Mouse (Mus musculus) fat pad, adult 2 months (tissue): ENCODE data around the gene Trappc2.
A peak's percentile ranks its signal among the peaks of the same experiment; 100 is the strongest.

Experiments
- DNase-seq: peaks from one replicate; pipeline ENCODE4 v3.0.0-alpha.2; 2011; ENCODE audit warnings: low read depth, low spot score; ENCODE audit errors: extremely low read depth

The Trappc2 gene

DNA sequence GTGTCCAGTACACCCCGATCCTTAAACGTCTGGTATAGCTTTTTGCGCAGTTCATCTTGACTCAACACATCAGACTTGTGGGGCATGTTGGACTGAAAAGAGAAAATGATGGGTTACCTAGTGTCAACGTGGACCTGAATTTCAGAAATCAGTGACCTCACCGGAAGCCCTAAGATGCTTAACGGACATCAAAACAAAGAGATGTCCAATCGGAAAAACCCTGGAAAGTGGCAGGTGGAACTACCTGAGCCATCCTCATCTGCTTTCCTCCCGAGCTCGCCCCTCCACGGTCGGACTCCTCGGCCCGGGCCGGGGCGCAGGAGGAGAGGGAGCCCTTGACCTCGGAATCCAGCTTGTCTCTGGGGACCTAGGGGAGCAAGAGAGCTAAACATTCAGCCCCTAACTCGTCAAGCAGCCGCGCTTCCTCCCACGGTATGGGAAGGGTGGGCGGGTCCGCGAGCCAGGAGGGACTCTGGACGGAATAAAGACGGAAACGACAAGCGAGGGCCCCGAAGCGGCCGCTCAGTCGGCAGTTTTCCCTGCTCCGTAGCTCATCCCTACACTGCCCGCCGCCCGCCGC is at the start of gene Trappc2:
Trappc2 (plus strand) TSS at position 539 of the 580 bp plus-strand sequence.
- DNase-seq: no peak

DNA sequence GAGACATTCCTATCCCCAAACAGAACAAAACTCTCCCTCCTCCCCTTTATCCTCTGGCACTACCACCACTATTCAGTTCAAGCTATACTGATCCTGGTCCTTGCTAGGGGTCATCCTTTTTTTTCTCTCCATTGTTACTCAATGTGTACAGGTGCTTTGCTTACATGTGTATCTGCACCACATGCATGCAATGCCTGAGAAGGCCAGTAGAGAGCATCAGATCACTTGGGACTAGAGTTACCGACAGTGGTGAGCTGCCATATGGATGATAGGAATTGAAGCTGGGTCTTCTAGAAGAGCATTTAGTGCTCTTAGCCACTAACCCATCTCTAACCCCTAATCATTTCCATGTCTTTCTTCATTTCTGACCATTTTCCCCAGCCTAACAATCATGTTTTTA is 46.6 kb upstream of the Trappc2 start:
- DNase-seq: no peak

DNA sequence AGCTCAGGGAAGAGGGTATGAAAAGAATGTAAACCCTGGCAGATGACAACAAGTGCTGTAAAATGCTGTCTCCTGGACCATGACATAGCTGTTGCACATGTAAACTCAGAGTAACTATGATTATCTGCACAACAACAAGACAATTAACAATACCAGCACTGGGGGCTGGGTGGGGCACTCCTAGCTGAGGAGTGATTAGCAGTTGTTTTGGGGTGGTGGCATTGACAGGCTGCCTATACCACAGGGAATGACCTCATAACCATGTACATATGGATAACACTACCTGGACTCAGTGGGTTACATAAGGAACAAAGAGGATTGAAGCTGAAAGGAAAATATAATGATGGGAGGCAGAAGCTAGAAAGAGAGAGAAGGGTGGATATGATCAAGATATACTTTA is 32.5 kb upstream of the Trappc2 start:
- DNase-seq: no peak

DNA sequence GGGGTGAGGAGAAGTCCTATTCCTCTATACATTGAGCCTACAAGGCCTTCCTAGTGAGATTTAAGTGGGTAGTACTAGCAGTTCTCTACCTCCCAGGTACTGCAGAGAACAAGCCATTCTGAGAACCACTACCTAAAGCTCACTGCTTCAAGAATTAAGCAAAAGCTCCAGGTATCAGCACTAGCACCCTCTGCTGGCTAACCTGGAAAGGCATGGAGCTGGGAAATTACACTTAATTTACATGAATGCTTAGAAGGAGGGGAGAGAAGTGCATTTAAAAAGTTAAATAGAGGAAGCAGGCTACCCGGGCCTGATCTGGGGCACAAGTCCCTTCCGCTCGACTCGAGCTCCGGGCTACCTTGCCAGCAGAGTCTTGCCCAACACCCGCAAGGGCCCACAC is 24.2 kb upstream of the Trappc2 start:
- DNase-seq: no peak

DNA sequence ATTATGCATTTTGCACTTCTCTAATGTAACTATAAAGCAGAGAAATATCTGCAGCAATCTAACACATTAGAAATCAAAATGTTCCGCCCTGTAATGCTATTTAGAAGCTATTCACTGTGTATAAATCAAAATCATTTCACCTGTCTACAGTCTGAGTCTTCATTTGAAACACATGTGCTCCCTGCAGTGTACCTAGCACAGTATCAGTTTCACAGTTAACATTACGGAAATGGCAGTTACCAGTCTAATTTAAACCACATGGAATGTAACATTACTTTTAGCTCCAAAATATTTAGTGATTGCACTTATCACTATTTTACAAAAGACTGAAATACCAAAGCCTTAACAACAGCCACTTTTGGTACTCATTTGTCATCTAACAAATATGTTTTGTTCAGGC is 5.6 kb upstream of the Trappc2 start:
- no peak for DNase-seq

DNA sequence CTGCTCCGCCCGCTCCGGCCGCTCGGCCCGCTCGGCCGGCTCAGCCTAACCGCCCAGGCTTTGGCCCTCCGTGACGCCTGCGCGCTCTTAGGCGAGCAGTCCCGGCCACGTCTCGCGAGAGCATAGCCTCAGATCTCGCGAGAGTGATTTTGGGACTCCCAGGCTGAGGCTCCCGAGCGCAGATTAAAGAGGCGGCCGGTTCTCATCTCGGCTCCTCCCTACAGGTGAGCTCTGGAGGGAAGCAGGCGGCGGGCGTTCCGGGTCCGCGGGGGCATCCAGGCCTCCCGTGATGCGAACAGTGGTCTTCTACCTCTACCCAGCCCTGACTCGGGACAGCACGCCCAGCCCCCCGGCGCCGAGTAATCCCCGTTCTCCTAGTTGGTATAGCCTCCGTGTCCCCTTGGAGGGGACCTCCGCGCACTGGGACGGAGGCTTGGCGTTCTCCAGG is 266 bp downstream of the Trappc2 start, which contains the start of gene Ofd1:
Ofd1 (minus strand) TSS at position 89 of the 448 bp plus-strand sequence.
- peak; percentile 8 for DNase-seq

DNA sequence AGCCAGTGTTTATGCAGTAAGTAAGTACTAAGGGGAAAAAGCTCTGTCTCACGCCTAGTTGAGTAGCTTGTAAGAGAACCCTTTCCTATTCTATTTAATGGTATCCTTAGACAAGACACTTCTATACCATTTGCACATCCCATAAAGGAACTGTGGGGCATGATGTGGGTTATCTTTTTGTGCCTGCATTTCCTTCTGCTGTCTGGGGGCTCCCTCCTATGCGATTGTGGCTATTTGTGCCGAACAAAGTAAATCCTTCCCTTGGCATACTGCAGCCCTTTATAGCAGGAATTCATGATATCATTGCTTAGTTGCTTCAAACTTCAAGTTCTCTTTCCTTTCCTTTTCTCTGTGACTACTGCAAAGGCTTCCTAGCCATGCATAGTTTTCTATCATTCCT is 4.2 kb downstream of the Trappc2 start:
- DNase-seq: no peak

DNA sequence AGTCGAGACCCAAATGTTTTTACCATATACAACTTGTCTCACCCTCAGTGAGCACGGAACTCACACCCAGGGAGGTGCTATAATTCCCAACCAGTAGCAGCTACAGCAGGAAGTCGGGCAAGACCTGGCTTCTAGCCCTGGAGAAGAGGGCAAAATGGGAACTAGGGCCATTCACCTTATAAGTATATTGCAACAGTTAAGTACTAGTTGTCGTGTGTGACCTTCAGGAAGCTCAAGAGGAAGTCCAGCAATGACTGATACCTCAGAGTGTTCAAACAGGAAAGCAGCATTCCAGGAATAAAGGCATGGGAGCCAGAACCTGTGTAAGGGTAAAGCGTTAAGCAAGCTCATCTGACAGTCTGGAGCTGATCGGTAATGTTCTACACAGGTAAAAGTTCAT is 13.2 kb downstream of the Trappc2 start:
- DNase-seq: no peak

DNA sequence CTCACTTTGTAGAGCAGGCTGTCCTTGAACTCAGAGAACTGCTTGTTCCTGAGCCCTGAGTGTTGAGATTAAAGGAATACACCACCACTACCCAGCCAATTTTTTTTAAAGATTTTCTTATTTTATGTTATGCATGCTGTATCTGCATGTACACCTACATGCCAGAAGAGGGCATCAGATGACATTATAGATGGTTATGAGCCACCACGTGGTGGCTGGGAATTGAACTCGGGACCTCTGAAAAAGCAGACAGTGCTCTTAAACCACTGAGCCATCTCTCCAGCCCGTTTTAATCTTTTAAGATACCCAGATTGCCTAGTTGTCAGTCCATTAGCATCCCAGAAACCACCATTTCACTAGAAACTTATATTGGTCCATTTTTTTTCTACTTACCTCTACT is 14.0 kb downstream of the Trappc2 start:
- DNase-seq: no peak

DNA sequence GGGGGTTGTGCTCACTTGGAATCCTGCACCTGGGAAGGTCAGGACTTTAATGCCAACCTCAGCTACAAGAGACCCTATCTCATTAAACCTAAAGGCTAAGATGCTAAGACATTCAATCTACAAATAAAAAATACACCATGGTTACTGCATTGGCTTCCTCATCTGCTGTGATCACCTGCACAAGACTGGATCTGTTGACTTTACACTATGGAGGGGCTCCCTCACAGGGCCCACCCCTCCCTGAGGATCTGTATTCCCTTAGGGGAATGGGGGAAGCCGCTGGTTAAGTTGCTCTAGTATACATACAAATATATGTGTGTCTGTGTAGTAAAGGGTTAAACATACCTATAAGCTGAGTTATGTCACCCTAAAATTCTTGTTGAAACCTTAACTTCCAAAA is 15.2 kb downstream of the Trappc2 start:
- DNase-seq: no peak

DNA sequence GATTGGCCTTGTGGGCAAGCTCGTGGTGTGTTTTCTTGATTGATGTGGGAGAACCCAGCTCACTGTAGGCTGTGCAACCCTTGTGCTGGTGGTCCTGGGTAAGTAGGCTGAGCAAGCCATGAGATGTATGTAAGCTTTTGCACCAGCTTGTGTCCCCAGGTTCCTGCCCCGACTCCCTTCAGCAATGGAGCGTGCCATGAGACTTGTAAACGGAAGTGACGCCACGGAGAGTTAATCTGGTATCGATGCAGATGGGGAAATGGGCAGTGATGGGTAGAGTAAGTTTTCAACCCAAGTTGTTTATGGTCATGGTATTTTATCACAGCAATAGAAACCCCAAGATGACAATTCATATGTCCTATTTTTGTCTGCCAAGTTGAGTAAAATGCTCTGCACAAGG is 27.9 kb downstream of the Trappc2 start:
- no peak for DNase-seq

DNA sequence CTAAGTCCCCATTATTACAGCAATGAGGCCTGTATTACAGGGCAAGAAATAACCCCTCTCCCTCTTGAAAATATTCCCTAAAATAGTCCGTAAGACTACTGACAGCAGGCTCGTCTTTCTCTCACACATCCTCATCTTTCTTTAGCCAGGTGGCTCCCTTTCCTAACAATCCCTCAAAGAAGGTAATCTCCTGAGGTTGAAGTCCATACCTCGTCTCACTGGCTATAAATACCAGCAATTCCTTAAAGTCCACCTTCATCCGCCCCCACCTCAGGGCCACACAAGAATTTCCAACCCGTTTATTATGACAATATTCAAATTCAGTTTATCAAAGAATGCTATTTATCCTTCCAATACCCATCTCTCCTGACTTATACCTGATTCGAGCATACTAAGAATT is 32.2 kb downstream of the Trappc2 start:
- DNase-seq: no peak

DNA sequence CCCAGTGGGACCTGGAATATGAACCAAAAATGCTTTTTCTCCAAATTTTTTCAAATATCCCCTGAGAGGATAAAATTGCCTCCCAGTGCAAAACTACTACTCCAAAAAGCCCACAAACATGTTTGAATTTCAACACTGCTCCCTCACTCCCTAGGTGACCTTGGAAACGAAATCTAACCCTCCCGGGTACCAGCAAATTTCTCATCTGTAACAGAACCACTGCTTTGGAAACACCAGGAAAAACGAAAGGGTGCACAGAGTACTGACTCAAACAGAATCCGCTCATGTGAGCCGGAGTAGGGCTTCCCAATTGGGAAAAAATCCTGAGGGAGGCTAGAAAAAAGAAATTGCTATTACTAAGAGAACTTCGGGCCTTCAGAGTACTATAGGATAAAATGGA is 37.0 kb downstream of the Trappc2 start:
- no peak for DNase-seq

DNA sequence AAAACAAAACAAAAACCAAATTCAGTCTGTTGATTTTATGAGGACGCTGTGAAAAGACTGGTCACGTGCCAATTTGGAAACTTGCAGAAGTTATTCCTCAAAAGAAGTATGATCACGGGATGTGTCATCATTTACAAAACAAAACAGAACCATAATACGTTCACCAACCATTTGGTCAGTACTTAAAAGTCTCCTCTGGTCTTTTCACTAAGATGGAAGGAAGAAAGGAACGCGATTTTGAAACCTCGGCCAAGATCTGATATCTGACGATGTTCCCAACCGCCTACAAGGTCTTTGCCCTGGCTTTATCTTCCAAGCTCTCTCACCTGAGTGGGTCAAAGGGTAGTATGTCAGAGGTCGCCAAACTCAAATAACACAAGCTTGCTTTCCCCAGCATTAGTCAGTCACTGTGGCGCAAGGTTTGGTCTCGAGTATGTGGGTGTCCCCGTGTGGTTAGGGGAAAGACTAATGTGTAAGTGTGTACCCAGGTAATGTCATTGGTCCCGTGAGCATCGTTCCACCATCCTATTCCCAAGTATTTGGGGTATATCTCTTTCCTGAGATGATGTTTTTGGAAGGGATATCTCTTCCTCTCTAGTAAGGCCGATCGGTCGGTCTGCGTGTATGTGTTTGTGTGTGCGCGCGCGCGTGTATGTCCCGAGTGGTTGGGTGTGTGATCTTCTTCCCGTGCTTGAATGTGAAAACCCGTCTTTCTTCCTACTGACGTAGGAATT is 38.4 kb downstream of the Trappc2 start:
- DNase-seq: peak; percentile 81

DNA sequence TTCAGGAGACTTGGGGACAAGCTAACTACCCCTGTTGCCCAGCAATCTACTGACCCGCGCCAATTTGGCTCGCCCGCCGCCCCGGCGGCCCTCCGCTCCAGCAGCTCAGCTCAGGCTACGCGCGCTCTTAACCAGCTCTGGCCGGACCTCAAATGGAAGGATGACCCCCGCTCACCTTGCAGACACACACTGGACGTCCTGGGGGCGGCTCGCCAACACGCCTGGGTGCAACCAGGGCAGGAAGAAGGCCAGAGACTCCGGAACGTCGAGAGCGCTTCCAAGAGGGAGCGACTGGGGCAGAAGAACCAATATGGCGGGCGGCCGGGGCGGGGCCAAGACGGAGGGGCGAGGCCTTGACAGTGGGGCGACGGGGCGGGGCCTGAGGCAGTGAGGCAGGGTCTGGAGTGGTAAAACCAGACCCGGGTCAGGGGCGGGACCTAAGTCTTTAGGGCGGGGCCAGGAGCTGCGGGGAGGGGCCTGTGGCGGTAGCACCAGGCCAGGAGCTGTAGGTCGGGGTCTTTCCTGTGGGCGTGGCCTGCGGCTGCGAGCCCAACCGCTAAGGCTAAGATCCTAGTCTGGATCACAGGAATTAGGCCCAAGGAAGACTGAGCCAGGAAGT is 39.1 kb downstream of the Trappc2 start, which contains the start of gene Rab9:
Rab9 (minus strand) TSS at position 503 of the 619 bp plus-strand sequence.
- no peak for DNase-seq

DNA sequence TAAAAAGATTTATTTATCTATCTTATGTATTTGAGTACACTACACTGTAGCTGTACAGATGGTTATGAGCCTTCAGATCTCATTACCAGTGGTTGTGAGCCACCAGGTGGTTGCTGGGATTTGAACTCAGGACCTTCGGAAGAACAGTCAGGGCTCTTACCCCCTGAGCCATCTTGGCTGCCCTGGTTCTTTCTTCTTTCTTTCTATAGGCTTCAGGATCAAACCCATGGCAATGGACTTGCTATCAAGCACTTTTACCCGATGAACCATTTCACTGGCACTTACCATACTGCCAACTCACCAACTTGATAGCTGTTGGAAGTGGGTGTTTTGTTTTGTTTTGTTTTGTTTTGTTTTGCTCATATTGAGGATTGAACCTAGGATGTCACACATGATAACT is 54.7 kb downstream of the Trappc2 start:
- no peak for DNase-seq

DNA sequence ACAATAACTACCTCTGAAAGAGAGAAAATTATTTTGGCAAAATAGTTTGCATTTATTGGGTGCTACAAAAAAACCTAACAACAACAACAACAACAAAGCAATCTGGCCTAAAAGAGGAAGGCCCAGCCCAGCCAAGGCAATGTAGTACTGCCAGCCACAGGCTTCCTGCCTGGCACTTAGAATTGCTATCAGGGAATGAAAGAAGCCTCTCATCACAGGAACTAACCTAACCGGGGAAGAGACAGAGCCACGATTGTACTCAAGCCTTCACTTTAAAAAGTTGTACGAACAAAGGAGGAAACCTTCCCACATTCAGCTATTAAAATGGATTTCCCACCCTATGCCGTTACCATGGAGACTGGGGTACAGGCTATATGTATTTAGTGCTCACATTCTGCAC is 57.4 kb downstream of the Trappc2 start:
- no peak for DNase-seq

DNA sequence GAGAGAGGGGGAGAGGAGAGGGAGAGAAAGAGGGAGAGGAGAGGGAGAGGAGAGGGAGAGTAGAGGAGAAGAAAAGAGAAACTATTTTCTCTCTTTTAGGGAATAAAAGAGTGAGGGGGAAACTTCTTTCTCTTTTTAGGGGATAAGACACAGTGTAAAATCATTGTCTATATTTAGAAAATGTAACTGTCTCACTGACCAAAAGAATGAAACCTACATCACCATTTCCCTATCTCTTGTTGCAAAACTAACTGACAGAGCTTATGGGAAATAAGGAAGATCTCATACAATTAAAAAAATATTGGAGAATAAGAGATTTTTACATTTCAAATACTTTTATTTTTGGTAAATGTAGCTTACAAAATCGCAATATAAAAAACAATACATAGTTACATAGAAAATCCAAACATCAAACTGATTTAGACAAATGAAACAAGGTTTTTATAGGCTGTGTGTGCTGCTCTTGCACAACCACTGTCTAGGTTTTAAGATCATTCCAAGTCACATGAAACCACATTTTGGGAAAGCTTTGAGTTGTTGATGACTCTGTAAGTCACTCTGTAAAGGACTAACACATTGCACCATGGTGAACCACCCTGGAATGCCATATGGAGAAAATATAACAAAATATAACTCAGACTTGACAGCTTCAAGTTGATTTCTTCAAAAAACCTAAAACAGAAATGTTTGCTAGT is 59.3 kb downstream of the Trappc2 start:
- no peak for DNase-seq
